Mouse (Mus musculus) MEL (cell line): Measurements from ENCODE around the gene Scrn1. TPM values are rescaled to one million over a fixed set of nuclear protein-coding genes. Genes with fewer than 3 reads are reported as not detected.

ENCODE experiments used
- DNase-seq: peaks from one replicate; pipeline ENCODE4 v3.0.0; 2011; ENCODE audit warnings: low read depth, low spot score
- H3K27ac ChIP-seq: 2 replicates; pipeline ENCODE4 v1.5.1; 2012; ENCODE audit warnings: low read depth, mild to moderate bottlenecking, control low read depth, low read length, moderate library complexity; ENCODE audit not compliant: control insufficient read depth
- H3K27me3 ChIP-seq, 2 experiments: fragments of 150-350 bp in 1 of 2; sonication (generic) in 1 of 2; 2 replicates each; pipeline ENCODE4 v1.6.1; 2012; ENCODE audit warnings: low read length in 2 of 2, mild to moderate bottlenecking in 2 of 2, improper control_type of control experiment in 1 of 2, moderate library complexity in 1 of 2; ENCODE audit not compliant: insufficient read depth in 2 of 2, control insufficient read depth in 1 of 2
- H3K36me3 ChIP-seq, 2 experiments: 2 replicates each; pipeline ENCODE4 v1.6.1; 2012 to 2014; ENCODE audit warnings: low read length in 2 of 2, improper control_type of control experiment in 1 of 2, inconsistent platforms in 1 of 2, mild to moderate bottlenecking in 1 of 2; ENCODE audit not compliant: insufficient read depth in 2 of 2, control insufficient read depth in 1 of 2
- H3K4me1 ChIP-seq, 2 experiments: fragments of 150-350 bp in 1 of 2; sonication (generic) in 1 of 2; 2 replicates each; pipeline ENCODE4 v1.6.1; 2012; ENCODE audit warnings: low read length in 2 of 2, improper control_type of control experiment in 1 of 2, mild to moderate bottlenecking in 1 of 2; ENCODE audit not compliant: insufficient read depth in 2 of 2, control insufficient read depth in 1 of 2
- H3K4me3 ChIP-seq, 2 experiments: fragments of 150-350 bp in 1 of 2; sonication (generic) in 1 of 2; 2 replicates each; pipeline ENCODE4 v1.5.1; 2012; ENCODE audit warnings: low read depth in 2 of 2, low read length in 2 of 2, mild to moderate bottlenecking in 2 of 2, moderate library complexity in 2 of 2, control low read depth in 1 of 2, improper control_type of control experiment in 1 of 2; ENCODE audit not compliant: control insufficient read depth in 1 of 2, insufficient read depth in 1 of 2
- H3K79me2 ChIP-seq: 2 replicates; pipeline ENCODE4 v1.6.1; 2012; ENCODE audit warnings: mild to moderate bottlenecking, low read length, moderate library complexity; ENCODE audit not compliant: control insufficient read depth, poor library complexity, insufficient read depth
- H3K9ac ChIP-seq: 2 replicates; pipeline ENCODE4 v1.6.1; 2012; ENCODE audit warnings: low read depth, mild to moderate bottlenecking, control low read depth, low read length, moderate library complexity; ENCODE audit not compliant: control insufficient read depth, poor library complexity, severe bottlenecking
- H3K9me3 ChIP-seq: fragments of 150-350 bp; sonication (generic); replicated peaks from 2 replicates; pipeline ENCODE4 v1.6.1; 2012; ENCODE audit warnings: mild to moderate bottlenecking, low read length, improper control_type of control experiment, moderate library complexity; ENCODE audit not compliant: insufficient read depth
- BHLHE40 ChIP-seq: IDR thresholded peaks from 2 replicates; pipeline ENCODE4 v1.6.1; 2012; ENCODE audit warnings: low read depth, mild to moderate bottlenecking, inconsistent platforms, low read length, improper control_type of control experiment, borderline replicate concordance
- CHD1 ChIP-seq: IDR thresholded peaks from 2 replicates; pipeline ENCODE4 v1.6.1; 2012; ENCODE audit warnings: low read depth, mild to moderate bottlenecking, inconsistent platforms, low read length, improper control_type of control experiment
- E2F4 ChIP-seq: IDR thresholded peaks from 2 replicates; pipeline ENCODE4 v1.6.1; 2011; ENCODE audit warnings: low read depth, low read length, improper control_type of control experiment, borderline replicate concordance
- ELF1 ChIP-seq: IDR thresholded peaks from 2 replicates; pipeline ENCODE4 v1.6.1; 2014; ENCODE audit warnings: low read depth, mild to moderate bottlenecking, inconsistent platforms, low read length, improper control_type of control experiment, moderate library complexity
- ETS1 ChIP-seq: IDR thresholded peaks from 2 replicates; pipeline ENCODE4 v1.6.1; 2012; ENCODE audit warnings: low read depth, mild to moderate bottlenecking, inconsistent platforms, low read length, improper control_type of control experiment, moderate library complexity
- GATA1 ChIP-seq: IDR thresholded peaks from 2 replicates; pipeline ENCODE4 v1.6.1; 2011; ENCODE audit warnings: low read depth, low read length, improper control_type of control experiment
- HCFC1 ChIP-seq: IDR thresholded peaks from 2 replicates; pipeline ENCODE4 v1.6.1; 2012; ENCODE audit warnings: low read depth, mild to moderate bottlenecking, inconsistent platforms, low read length, improper control_type of control experiment, moderate library complexity
- JUND ChIP-seq: IDR thresholded peaks from 2 replicates; pipeline ENCODE4 v1.6.1; 2011; ENCODE audit warnings: low read depth, mild to moderate bottlenecking, improper control_type of control experiment, low read length
- MAFK ChIP-seq: IDR thresholded peaks from 2 replicates; pipeline ENCODE4 v1.6.1; 2011; ENCODE audit warnings: low read depth, mild to moderate bottlenecking, low read length, improper control_type of control experiment, borderline replicate concordance
- MAX ChIP-seq: IDR thresholded peaks from 2 replicates; pipeline ENCODE4 v1.6.1; 2011; ENCODE audit warnings: low read length, improper control_type of control experiment
- MEF2A ChIP-seq: IDR thresholded peaks from 2 replicates; pipeline ENCODE4 v1.6.1; 2014; ENCODE audit warnings: low read depth, mild to moderate bottlenecking, inconsistent platforms, low read length, improper control_type of control experiment; ENCODE audit not compliant: poor library complexity, insufficient replicate concordance, severe bottlenecking; ENCODE audit errors: extremely low read depth
- MXI1 ChIP-seq: IDR thresholded peaks from 2 replicates; pipeline ENCODE4 v1.6.1; 2011; ENCODE audit warnings: mild to moderate bottlenecking, low read depth, low read length, improper control_type of control experiment
- MYB ChIP-seq: IDR thresholded peaks from 2 replicates; pipeline ENCODE4 v1.6.1; 2011; ENCODE audit warnings: mild to moderate bottlenecking, low read depth, low read length, improper control_type of control experiment
- MYC ChIP-seq: IDR thresholded peaks from 2 replicates; pipeline ENCODE4 v1.6.1; 2011; ENCODE audit warnings: low read depth, mild to moderate bottlenecking, low read length, improper control_type of control experiment, moderate library complexity
- NELFE ChIP-seq: IDR thresholded peaks from 2 replicates; pipeline ENCODE4 v1.6.1; 2011; ENCODE audit warnings: low read depth, low read length, improper control_type of control experiment
- NRF1 ChIP-seq: IDR thresholded peaks from 2 replicates; pipeline ENCODE4 v1.6.1; 2014; ENCODE audit warnings: low read depth, mild to moderate bottlenecking, inconsistent platforms, low read length, improper control_type of control experiment, moderate library complexity; ENCODE audit not compliant: poor library complexity, insufficient read depth, severe bottlenecking
- POLR2A ChIP-seq, 2 experiments: IDR thresholded peaks; 2 replicates each; pipeline ENCODE4 v1.6.1; 2011 to 2012; ENCODE audit warnings: low read length in 2 of 2, mild to moderate bottlenecking in 2 of 2, control low read depth in 1 of 2, improper control_type of control experiment in 1 of 2, low read depth in 1 of 2, moderate library complexity in 1 of 2; ENCODE audit not compliant: control insufficient read depth in 1 of 2, insufficient read depth in 1 of 2, poor library complexity in 1 of 2
- POLR2AphosphoS2 ChIP-seq: IDR thresholded peaks from 2 replicates; pipeline ENCODE4 v1.6.1; 2011; ENCODE audit warnings: low read length, improper control_type of control experiment
- POLR2AphosphoS5 ChIP-seq: IDR thresholded peaks from 2 replicates; pipeline ENCODE4 v1.6.1; 2012; ENCODE audit warnings: low read depth, borderline replicate concordance, mild to moderate bottlenecking, inconsistent platforms, low read length, moderate library complexity, mixed read lengths
- SMC3 ChIP-seq: IDR thresholded peaks from 2 replicates; pipeline ENCODE4 v1.6.1; 2011; ENCODE audit warnings: low read depth, low read length, improper control_type of control experiment
- TAL1 ChIP-seq: IDR thresholded peaks from 2 replicates; pipeline ENCODE4 v1.6.1; 2012; ENCODE audit warnings: mild to moderate bottlenecking, inconsistent platforms, low read length, moderate library complexity, mixed read lengths
- TCF12 ChIP-seq: IDR thresholded peaks from 2 replicates; pipeline ENCODE4 v1.6.1; 2014; ENCODE audit warnings: low read depth, mild to moderate bottlenecking, inconsistent platforms, low read length, improper control_type of control experiment, moderate library complexity
- UBTF ChIP-seq: IDR thresholded peaks from 2 replicates; pipeline ENCODE4 v1.6.1; 2012; ENCODE audit warnings: low read depth, mild to moderate bottlenecking, inconsistent platforms, low read length, improper control_type of control experiment, moderate library complexity, borderline replicate concordance; ENCODE audit not compliant: insufficient read depth
- USF1 ChIP-seq: IDR thresholded peaks from 2 replicates; pipeline ENCODE4 v1.6.1; 2014; ENCODE audit warnings: low read depth, mild to moderate bottlenecking, inconsistent platforms, low read length, improper control_type of control experiment, moderate library complexity
- ZC3H11A ChIP-seq: IDR thresholded peaks from 2 replicates; pipeline ENCODE4 v1.6.1; 2012; ENCODE audit warnings: low read depth, mild to moderate bottlenecking, inconsistent platforms, low read length, improper control_type of control experiment
- ZKSCAN1 ChIP-seq: IDR thresholded peaks from 2 replicates; pipeline ENCODE4 v1.6.1; 2012; ENCODE audit warnings: low read depth, mild to moderate bottlenecking, inconsistent platforms, low read length, improper control_type of control experiment, moderate library complexity
- ZMIZ1 ChIP-seq: IDR thresholded peaks from 2 replicates; pipeline ENCODE4 v1.6.1; 2012; ENCODE audit warnings: low read depth, mild to moderate bottlenecking, inconsistent platforms, low read length, improper control_type of control experiment, moderate library complexity
- polyA plus RNA-seq, 2 experiments: library from polyadenylated mRNA; stranded (reverse) in 1 of 2; unstranded in 1 of 2; fragments of >175 nt in 1 of 2; fragments of >200 nt in 1 of 2; gene quantifications; 2 replicates each; pipeline versions ENCODE4 v1.2.1 to v1.2.4; 2012; ENCODE audit warnings: low replicate concordance in 2 of 2, low read depth in 1 of 2; ENCODE audit not compliant: insufficient read length in 2 of 2, insufficient read depth in 1 of 2, missing spikeins in 1 of 2
- total RNA-seq: library from RNA; depleted of rRNA; stranded (reverse); fragments of 300-350 nt; gene quantifications from 2 replicates; pipeline ENCODE4 v1.2.3, GENCODE M21; 2012

Gene Scrn1
- total and polyA plus RNA-seq, 3 experiments = not detected

- TF ChIP-seq MXI1 = peak; percentile 33; the same call in 1 of the 2 replicates
- TF ChIP-seq ELF1 = no peak
- no peak for TF ChIP-seq CHD1
- no peak for TF ChIP-seq MEF2A
- no peak for TF ChIP-seq USF1
- TF ChIP-seq SMC3 = no peak
- no peak for TF ChIP-seq ZKSCAN1
- TF ChIP-seq NELFE = peak; percentile 14; the same call in 1 of the 2 replicates
- TF ChIP-seq UBTF = no peak
- no peak for TF ChIP-seq BHLHE40
- no peak for TF ChIP-seq MYB
- TF ChIP-seq ZC3H11A = no peak
- no peak for TF ChIP-seq MAX
Observed at GRCm38 (mm10) chr6:54592938-54593535, 26.7 kb upstream of the Scrn1 start (continued).

GRCm38 (mm10) chr6:54591778-54592177 lies 25.5 kb upstream of the Scrn1 start:
- TF ChIP-seq MXI1 (no peak), HCFC1 (no peak), NELFE (no peak), E2F4 (no peak), GATA1 (no peak)
- DNase-seq = no peak
- no peak overlapping the region for H3K9ac ChIP-seq
- no peaks in the 10 kb centered on the region for H3K27me3 ChIP-seq
- peaks cover 0 to 6% of the 10 kb centered on the region in 2 experiments; a peak in 2 of 4 replicates for H3K36me3 ChIP-seq
- H3K9me3 ChIP-seq = no peaks in the 10 kb centered on the region
- H3K79me2 ChIP-seq = peaks cover 6% of the 10 kb centered on the region; the same call in 1 of the 2 replicates
- no peak overlapping the region for H3K27ac ChIP-seq
- peaks cover 0 to 8% of the 10 kb centered on the region in 2 experiments; a peak in 2 of 4 replicates for H3K4me1 ChIP-seq
- H3K4me3 ChIP-seq = peak overlapping the region in 1 of 2 experiments; percentile 73; a peak in 1 of 4 replicates

- Histone ChIP-seq H3K36me3 (peaks cover 0 to 4% of the 10 kb centered on the region in 2 experiments; a peak in 2 of 4 replicates), H3K9me3 (no peaks in the 10 kb centered on the region), H3K4me1 (peaks cover 0 to 7% of the 10 kb centered on the region in 2 experiments; a peak in 2 of 4 replicates), H3K9ac (no peak overlapping the region), H3K79me2 (0 out of 2 replicates have a peak, but pooled peaks cover 4% of the 10 kb centered on the region), H3K27ac (no peak overlapping the region), H3K27me3 (no peaks in the 10 kb centered on the region), H3K4me3 (no peak overlapping the region)
- DNase-seq = no peak
- TF ChIP-seq MAFK (no peak), TAL1 (no peak), POLR2AphosphoS2 (no peak), ELF1 (no peak), POLR2A (IDR thresholded peaks at IDR 0.05; ENCODE audit: control insufficient read depth in 1 of 2, insufficient read depth in 1 of 2, low read depth in 1 of 2, low read length in 2 of 2, poor library complexity in 1 of 2) (no peak), USF1 (no peak), ZC3H11A (no peak), JUND (no peak), ETS1 (no peak), CHD1 (no peak), NRF1 (no peak), HCFC1 (no peak), UBTF (no peak), TCF12 (no peak), SMC3 (no peak), POLR2AphosphoS5 (no peak), MYC (no peak), NELFE (no peak), ZMIZ1 (no peak)
Observed at GRCm38 (mm10) chr6:54590691-54591090, 24.4 kb upstream of the Scrn1 start.
